ENCODE assay signal across 19 mouse cellular contexts in genomic region chr1:152110123-152110522, GRCm38 (mm10).
"Had no signal": no experiment of that assay in that cellular context is flagged by ENCODE, and none has a peak within 500 bp of the region (broad histone marks: within the 10 kb centered on the region; RNA-seq: fewer than 3 reads in every experiment).

No protein-coding gene starts in this region.

- DNase-seq: liver, postnatal 0 days; lung, adult 2 months; lung, postnatal 4 days; retina, postnatal 1 day; right cerebral cortex, adult 18-20 months; right cerebral cortex, postnatal 25 days; right cerebral cortex, postnatal 4 days; spleen, adult 18-20 months; thymus, adult 18-20 months; thymus, postnatal 14 days; thymus, postnatal 36 days had no signal

- H3K36me3 ChIP-seq: lung, embryonic 15.5 days; midbrain, embryonic 13.5 days; midbrain, embryonic 15.5 days; neural tube, embryonic 13.5 days; neural tube, embryonic 15.5 days had no signal

- ATAC-seq: liver, postnatal 0 days; lung, postnatal 0 days; midbrain, embryonic 13.5 days; midbrain, embryonic 15.5 days had no signal

- H3K27me3 ChIP-seq: lung, embryonic 15.5 days; midbrain, embryonic 13.5 days; midbrain, embryonic 15.5 days; neural tube, embryonic 13.5 days; neural tube, embryonic 15.5 days had no signal

- H3K27ac ChIP-seq: lung, embryonic 15.5 days; midbrain, embryonic 13.5 days; midbrain, embryonic 15.5 days; neural tube, embryonic 13.5 days; neural tube, embryonic 15.5 days had no signal

- H3K4me3 ChIP-seq: lung, embryonic 15.5 days; midbrain, embryonic 13.5 days; midbrain, embryonic 15.5 days; myocyte; neural tube, embryonic 13.5 days; neural tube, embryonic 15.5 days had no signal

- H3K9me3 ChIP-seq: lung, embryonic 15.5 days; midbrain, embryonic 13.5 days; midbrain, embryonic 15.5 days; neural tube, embryonic 13.5 days; neural tube, embryonic 15.5 days had no signal

- H3K4me1 ChIP-seq: lung, embryonic 15.5 days; midbrain, embryonic 13.5 days; midbrain, embryonic 15.5 days; neural tube, embryonic 13.5 days; neural tube, embryonic 15.5 days had no signal

- H3K4me2 ChIP-seq: lung, embryonic 15.5 days; midbrain, embryonic 11.5 days; midbrain, embryonic 13.5 days; midbrain, embryonic 15.5 days; neural tube, embryonic 13.5 days; neural tube, embryonic 15.5 days had no signal

- H3K9ac ChIP-seq: liver, postnatal 0 days; lung, embryonic 15.5 days; midbrain, embryonic 13.5 days; midbrain, embryonic 15.5 days; neural tube, embryonic 13.5 days; neural tube, embryonic 15.5 days had no signal
